Mouse (Mus musculus): ENCODE data around the gene 1500015O10Rik. TPM values are rescaled to one million over a fixed set of nuclear protein-coding genes. Genes with fewer than 3 reads are reported as not detected.

The 1500015O10Rik gene
- polyA plus RNA-seq, 1 experiment, result not detected

- Histone ChIP-seq H3K27me3 (replicated peaks) (no peaks in the 10 kb centered on the region), H3K9me3 (no peaks in the 10 kb centered on the region), H3K4me1 (peaks cover 10% of the 10 kb centered on the region), H3K4me3 (replicated peaks) (no peak overlapping the region), H3K36me3 (replicated peaks; ENCODE audit: low read length) (peaks cover 85% of the 10 kb centered on the region)
- TF ChIP-seq GATA1 (IDR thresholded peaks at IDR 0.05; ENCODE audit: borderline replicate concordance, low read length) (no peak), FLI1 (IDR thresholded peaks at IDR 0.05; ENCODE audit: low read length) (no peak)
These were observed 38.9 kb downstream of the 1500015O10Rik start for GRCm38 (mm10) chr1:43769348-43769747.

GRCm38 (mm10) chr1:43770032-43770431 is 39.6 kb downstream of the 1500015O10Rik start:
- peaks cover 10% of the 10 kb centered on the region for H3K4me1 ChIP-seq
- H3K27me3 ChIP-seq (replicated peaks), result no peaks in the 10 kb centered on the region
- peaks cover 85% of the 10 kb centered on the region for H3K36me3 ChIP-seq (replicated peaks; ENCODE audit: low read length)
- H3K9me3 ChIP-seq, result no peaks in the 10 kb centered on the region
- no peak overlapping the region for H3K4me3 ChIP-seq (replicated peaks)
- no peak for TF ChIP-seq GATA1 (IDR thresholded peaks at IDR 0.05; ENCODE audit: borderline replicate concordance, low read length)
- TF ChIP-seq FLI1 (IDR thresholded peaks at IDR 0.05; ENCODE audit: low read length), result no peak

- peaks cover 85% of the 10 kb centered on the region for H3K36me3 ChIP-seq (replicated peaks; ENCODE audit: low read length)
- H3K9me3 ChIP-seq, result no peaks in the 10 kb centered on the region
- H3K4me3 ChIP-seq (replicated peaks), result no peak overlapping the region
- H3K4me1 ChIP-seq, result peaks cover 22% of the 10 kb centered on the region
- H3K27me3 ChIP-seq (replicated peaks), result no peaks in the 10 kb centered on the region
- no peak for TF ChIP-seq GATA1 (IDR thresholded peaks at IDR 0.05; ENCODE audit: borderline replicate concordance, low read length)
- no peak for TF ChIP-seq FLI1 (IDR thresholded peaks at IDR 0.05; ENCODE audit: low read length)
These were observed 42.3 kb downstream of the 1500015O10Rik start for GRCm38 (mm10) chr1:43772694-43773093.

- Histone ChIP-seq H3K4me1 (peaks cover 12% of the 10 kb centered on the region), H3K27me3 (replicated peaks) (no peaks in the 10 kb centered on the region), H3K9me3 (no peaks in the 10 kb centered on the region), H3K4me3 (replicated peaks) (no peak overlapping the region), H3K36me3 (replicated peaks; ENCODE audit: low read length) (peaks cover 80% of the 10 kb centered on the region)
- TF ChIP-seq GATA1 (IDR thresholded peaks at IDR 0.05; ENCODE audit: borderline replicate concordance, low read length) (no peak), FLI1 (IDR thresholded peaks at IDR 0.05; ENCODE audit: low read length) (no peak)
These were observed 43.7 kb downstream of the 1500015O10Rik start for GRCm38 (mm10) chr1:43774126-43774525.

GRCm38 (mm10) chr1:43776106-43776505 is 45.7 kb downstream of the 1500015O10Rik start:
- H3K9me3 ChIP-seq, result no peaks in the 10 kb centered on the region
- no peaks in the 10 kb centered on the region for H3K27me3 ChIP-seq (replicated peaks)
- no peak overlapping the region for H3K4me3 ChIP-seq (replicated peaks)
- TF ChIP-seq GATA1 (IDR thresholded peaks at IDR 0.05; ENCODE audit: borderline replicate concordance, low read length) (no peak), FLI1 (IDR thresholded peaks at IDR 0.05; ENCODE audit: low read length) (no peak)
- H3K4me1 ChIP-seq, result peaks cover 17% of the 10 kb centered on the region
- H3K36me3 ChIP-seq (replicated peaks; ENCODE audit: low read length), result peaks cover 73% of the 10 kb centered on the region

GRCm38 (mm10) chr1:43781195-43781594 is 50.8 kb downstream of the 1500015O10Rik start:
- TF ChIP-seq GATA1 (IDR thresholded peaks at IDR 0.05; ENCODE audit: borderline replicate concordance, low read length) (no peak), FLI1 (IDR thresholded peaks at IDR 0.05; ENCODE audit: low read length) (no peak)
- peaks cover 60% of the 10 kb centered on the region for H3K36me3 ChIP-seq (replicated peaks; ENCODE audit: low read length)
- H3K9me3 ChIP-seq, result no peaks in the 10 kb centered on the region
- no peak overlapping the region for H3K4me3 ChIP-seq (replicated peaks)
- H3K4me1 ChIP-seq, result peaks cover 36% of the 10 kb centered on the region
- H3K27me3 ChIP-seq (replicated peaks), result no peaks in the 10 kb centered on the region

- peaks cover 61% of the 10 kb centered on the region for H3K36me3 ChIP-seq (replicated peaks; ENCODE audit: low read length)
- H3K27me3 ChIP-seq (replicated peaks), result no peaks in the 10 kb centered on the region
- H3K9me3 ChIP-seq, result no peaks in the 10 kb centered on the region
- H3K4me3 ChIP-seq (replicated peaks), result no peak overlapping the region
- H3K4me1 ChIP-seq, result peaks cover 34% of the 10 kb centered on the region
- TF ChIP-seq FLI1 (IDR thresholded peaks at IDR 0.05; ENCODE audit: low read length) (no peak), GATA1 (IDR thresholded peaks at IDR 0.05; ENCODE audit: borderline replicate concordance, low read length) (no peak)
These were observed 51.3 kb downstream of the 1500015O10Rik start for GRCm38 (mm10) chr1:43781672-43782071.

- no peak for TF ChIP-seq FLI1 (IDR thresholded peaks at IDR 0.05; ENCODE audit: low read length)
- no peak for TF ChIP-seq GATA1 (IDR thresholded peaks at IDR 0.05; ENCODE audit: borderline replicate concordance, low read length)
- Histone ChIP-seq H3K4me1 (peaks cover 34% of the 10 kb centered on the region), H3K36me3 (replicated peaks; ENCODE audit: low read length) (peaks cover 61% of the 10 kb centered on the region), H3K9me3 (no peaks in the 10 kb centered on the region), H3K4me3 (replicated peaks) (no peak overlapping the region), H3K27me3 (replicated peaks) (no peaks in the 10 kb centered on the region)
These were observed 52.3 kb downstream of the 1500015O10Rik start for GRCm38 (mm10) chr1:43782680-43783079.

- Histone ChIP-seq H3K36me3 (replicated peaks; ENCODE audit: low read length) (peaks cover 61% of the 10 kb centered on the region), H3K4me3 (replicated peaks) (no peak overlapping the region), H3K27me3 (replicated peaks) (no peaks in the 10 kb centered on the region), H3K9me3 (no peaks in the 10 kb centered on the region), H3K4me1 (peaks cover 34% of the 10 kb centered on the region)
- TF ChIP-seq FLI1 (IDR thresholded peaks at IDR 0.05; ENCODE audit: low read length), result no peak
- no peak for TF ChIP-seq GATA1 (IDR thresholded peaks at IDR 0.05; ENCODE audit: borderline replicate concordance, low read length)
These were observed 52.8 kb downstream of the 1500015O10Rik start for GRCm38 (mm10) chr1:43783186-43783585.

GRCm38 (mm10) chr1:43785316-43785715 is 54.9 kb downstream of the 1500015O10Rik start:
- Histone ChIP-seq H3K36me3 (replicated peaks; ENCODE audit: low read length) (peaks cover 64% of the 10 kb centered on the region), H3K9me3 (no peaks in the 10 kb centered on the region), H3K27me3 (replicated peaks) (no peaks in the 10 kb centered on the region), H3K4me3 (replicated peaks) (no peak overlapping the region), H3K4me1 (peaks cover 34% of the 10 kb centered on the region)
- TF ChIP-seq FLI1 (IDR thresholded peaks at IDR 0.05; ENCODE audit: low read length) (no peak), GATA1 (IDR thresholded peaks at IDR 0.05; ENCODE audit: borderline replicate concordance, low read length) (no peak)

GRCm38 (mm10) chr1:43786711-43787110 is 56.3 kb downstream of the 1500015O10Rik start:
- TF ChIP-seq GATA1 (IDR thresholded peaks at IDR 0.05; ENCODE audit: borderline replicate concordance, low read length), result no peak
- TF ChIP-seq FLI1 (IDR thresholded peaks at IDR 0.05; ENCODE audit: low read length), result no peak
- H3K36me3 ChIP-seq (replicated peaks; ENCODE audit: low read length), result peaks cover 65% of the 10 kb centered on the region
- no peak overlapping the region for H3K4me3 ChIP-seq (replicated peaks)
- H3K27me3 ChIP-seq (replicated peaks), result no peaks in the 10 kb centered on the region
- H3K9me3 ChIP-seq, result no peaks in the 10 kb centered on the region
- peaks cover 22% of the 10 kb centered on the region for H3K4me1 ChIP-seq

Measured in megakaryocyte, embryonic 14.5 days (primary cell).